Mouse (Mus musculus) gastrocnemius, postnatal 25 days (tissue): ENCODE data around the gene Stx17. TPM values are rescaled to one million over a fixed set of nuclear protein-coding genes. Genes with fewer than 3 reads are reported as not detected.

Source experiments
- DNase-seq: peaks from one replicate; pipeline ENCODE4 v3.0.0; 2022
- microRNA-seq, 2 experiments: library from miRNA; unstranded; fragments of <30 nt; microRNA quantifications; one replicate each; pipeline ENCODE4 v1.2.0; 2021; ENCODE audit warnings: borderline replicate concordance in 2 of 2
- total RNA-seq, 2 experiments: library from RNA; stranded (reverse); gene quantifications; 1 replicate in 1 of 2; 2 replicates in 1 of 2; pipeline ENCODE4 v1.2.3; 2021

Stx17 gene
- total RNA-seq, 2 experiments from 2014 or later: 23.4 to 27.3 TPM

DNA sequence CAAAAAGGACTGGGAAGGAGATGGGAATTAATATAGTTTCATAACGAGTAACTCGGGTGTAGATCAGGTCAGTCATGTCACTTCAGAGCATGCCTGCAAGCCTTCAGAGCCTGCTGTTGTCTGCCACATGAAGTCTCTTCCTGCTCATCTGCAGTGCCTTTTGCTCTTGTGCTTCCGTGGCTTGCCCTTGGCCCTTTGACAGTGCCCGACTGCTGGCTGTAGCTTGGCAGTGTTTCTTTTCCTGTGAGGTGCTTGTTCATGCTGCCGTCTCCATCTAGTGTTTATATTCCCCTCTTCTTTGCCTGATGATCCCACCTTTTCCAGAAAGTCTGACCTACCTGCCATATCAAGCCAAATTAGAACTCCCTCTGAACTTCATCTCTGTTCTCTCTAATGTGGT, 39.1 kb downstream of the Stx17 start:
- DNase-seq: no peak

- no peak for DNase-seq
Observed at GRCm38 (mm10) chr4:48175666-48176065, 51.0 kb downstream of the Stx17 start.

DNA sequence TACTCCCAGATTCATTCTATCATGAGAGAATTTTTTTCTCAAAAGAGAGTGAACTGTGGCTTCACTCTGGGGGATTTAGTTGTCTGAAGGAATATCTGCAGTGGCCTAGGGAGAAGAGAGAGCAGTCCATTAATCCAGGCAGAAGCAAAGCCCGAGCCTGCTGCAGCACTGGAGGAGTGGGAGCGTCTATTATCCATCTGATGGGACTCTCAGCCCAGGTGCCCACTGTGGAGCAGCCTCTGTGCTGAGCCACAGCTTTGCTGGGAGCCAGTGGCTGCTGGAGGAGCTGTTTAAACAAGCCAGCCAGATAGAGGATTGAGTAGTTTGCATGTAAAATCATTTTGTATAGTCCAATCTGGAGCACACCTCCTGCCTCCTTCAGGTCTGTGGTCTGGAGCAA, 56.2 kb downstream of the Stx17 start:
- no peak for DNase-seq

- DNase-seq: no peak
Observed at GRCm38 (mm10) chr4:48181366-48181765, 56.7 kb downstream of the Stx17 start.

DNA sequence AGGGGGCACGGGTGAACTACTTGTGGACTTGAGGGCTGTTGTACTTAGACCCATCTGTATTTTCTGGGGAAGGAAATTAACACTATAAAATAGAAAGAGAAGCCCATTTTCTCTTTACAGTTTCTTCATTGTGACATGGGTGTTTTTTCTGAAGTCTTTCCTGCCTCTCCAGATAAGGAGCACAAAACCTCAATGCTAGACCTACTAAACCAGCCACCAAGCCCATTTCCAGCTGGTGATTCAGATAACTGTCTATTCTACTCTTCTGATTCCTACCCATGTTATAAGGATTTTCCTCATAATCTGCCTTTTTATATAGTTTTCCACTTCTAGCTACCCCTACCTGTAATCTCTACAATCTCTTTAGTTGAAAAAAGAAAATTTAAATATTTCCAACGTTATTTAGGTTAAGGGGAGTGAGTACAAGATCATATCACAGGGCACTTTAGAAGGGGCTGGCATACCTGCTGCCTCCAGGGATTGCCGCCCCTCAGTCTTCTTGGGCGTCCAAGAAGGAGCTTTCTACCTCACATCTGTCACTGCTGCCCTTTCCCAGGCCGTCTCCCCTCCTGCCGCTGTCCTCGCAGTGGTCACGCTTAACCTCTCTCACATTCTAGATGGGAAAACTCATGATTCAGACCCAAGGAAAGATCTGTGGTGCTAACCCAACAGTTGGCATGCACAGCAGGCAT, 57.5 kb downstream of the Stx17 start:
- no peak for DNase-seq

- no peak for DNase-seq
Observed at GRCm38 (mm10) chr4:48197925-48198324, 73.2 kb downstream of the Stx17 start.

- DNase-seq: no peak
Observed at GRCm38 (mm10) chr4:48198447-48198846, 73.7 kb downstream of the Stx17 start.

DNA sequence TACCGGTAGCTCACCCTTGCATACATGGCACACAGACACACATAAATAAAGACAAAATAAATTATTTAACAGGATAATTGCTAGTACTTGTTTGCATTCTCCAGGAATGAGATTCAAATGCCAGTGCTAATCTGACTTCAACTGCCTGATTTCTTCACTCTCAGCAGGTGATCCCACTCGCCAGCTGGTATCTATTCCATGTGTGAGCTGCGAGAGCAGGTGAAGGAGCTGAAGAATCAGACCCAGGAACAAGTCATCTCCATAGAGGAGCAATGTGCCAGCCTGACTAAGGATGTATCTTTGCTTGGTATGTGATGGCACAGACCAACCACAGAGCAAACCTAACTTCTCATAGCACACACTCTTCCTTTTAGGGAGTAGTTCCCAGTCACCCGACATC, 78.8 kb downstream of the Stx17 start:
- DNase-seq: no peak

GRCm38 (mm10) chr4:48225173-48225572, 100.5 kb downstream of the Stx17 start:
- peak; percentile 34 for DNase-seq

GRCm38 (mm10) chr4:48225604-48226003, 100.9 kb downstream of the Stx17 start:
- DNase-seq: no peak

- DNase-seq: no peak
Observed at GRCm38 (mm10) chr4:48226800-48227199, 102.1 kb downstream of the Stx17 start.

Small RNA genes lying within 50 kb of the gene (microRNA-seq; reads per million reads assigned to microRNA genes)
- gene Mir1958: 0 reads per million in 2 experiments

Other genes starting within 250 kb of the Stx17 start
- gene Nr4a3, start 79.8 kb upstream of the Stx17 start, total RNA-seq: 10 to 100 TPM in 1 of 2 experiments, 1 to 10 TPM in 1; 6.1 to 11.0 TPM
- gene Erp44, start 154.6 kb downstream of the Stx17 start, total RNA-seq: 10 to 100 TPM; 27.4 to 31.3 TPM
- 1 to 10 TPM; 2.1 to 2.7 TPM for gene Invs, start 154.8 kb downstream of the Stx17 start, total RNA-seq